Mouse (Mus musculus): ENCODE measurements around the gene Otos.

The Otos gene

GRCm38 (mm10) chr1:92646111-92646510 is 2.5 kb downstream of the Otos start:
- DNase-seq: no peak

DNA sequence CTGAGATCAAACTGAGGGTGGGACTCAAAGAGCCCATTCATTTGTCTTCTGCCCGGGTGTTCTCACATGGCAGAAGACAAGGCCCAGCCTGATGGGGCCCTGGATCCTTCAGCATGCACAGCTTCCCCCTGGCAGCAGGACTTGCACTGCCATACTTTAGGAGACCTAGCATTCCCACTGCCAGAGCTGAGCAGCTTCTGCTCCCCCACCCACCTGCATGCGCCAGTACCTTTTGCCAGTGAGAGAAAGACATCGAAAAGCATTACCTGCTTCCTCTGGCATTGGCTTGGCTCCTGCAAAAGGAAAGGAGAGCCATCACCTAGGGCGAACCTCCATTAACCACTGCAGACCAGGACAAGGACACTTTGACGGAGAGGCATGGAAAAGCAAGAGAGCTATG is 3.7 kb downstream of the Otos start:
- no peak for DNase-seq

- no peak for DNase-seq
Measured at GRCm38 (mm10) chr1:92643691-92644090, 5.0 kb downstream of the Otos start.

DNA sequence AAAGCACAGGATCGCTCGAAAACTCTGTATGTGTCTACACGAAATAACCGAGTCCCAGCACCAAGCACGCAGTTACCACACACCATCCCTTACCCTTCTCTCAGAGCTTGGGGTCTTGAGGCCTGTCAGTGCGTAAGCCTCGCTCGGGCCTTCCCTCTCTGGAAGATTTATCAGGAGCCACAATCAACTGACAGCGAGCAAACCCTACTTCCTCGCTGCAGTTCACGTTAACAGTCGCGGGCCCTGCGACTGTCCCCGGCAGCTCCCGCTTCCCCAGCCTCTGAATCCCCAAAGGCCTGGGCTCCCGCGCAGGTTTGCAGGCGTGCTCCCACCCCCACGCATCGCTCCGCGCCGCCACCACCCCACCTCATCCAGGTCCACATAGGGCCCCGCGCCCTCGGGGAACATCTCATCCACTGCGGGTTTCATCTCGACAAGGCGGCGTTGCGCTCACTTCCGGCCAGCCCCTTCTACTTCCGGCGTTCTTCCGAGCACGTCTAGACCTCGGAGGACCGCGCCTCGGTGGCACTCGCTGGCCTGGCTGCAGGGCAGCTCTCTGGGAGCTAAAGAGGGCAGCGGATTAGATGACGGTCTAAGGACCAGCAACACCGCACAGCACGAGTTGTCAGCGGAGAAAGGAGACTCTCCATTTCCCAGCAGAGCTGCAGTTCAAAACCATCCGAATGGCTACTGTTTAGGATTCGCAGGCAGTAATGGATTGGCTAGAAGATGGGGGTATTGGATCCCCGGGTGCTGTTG is 6.9 kb downstream of the Otos start, which contains the start of gene Cops9:
Gene Cops9 (minus strand): TSS at position 472 of the 759 bp plus-strand sequence.
- DNase-seq: peak; percentile 91

DNA sequence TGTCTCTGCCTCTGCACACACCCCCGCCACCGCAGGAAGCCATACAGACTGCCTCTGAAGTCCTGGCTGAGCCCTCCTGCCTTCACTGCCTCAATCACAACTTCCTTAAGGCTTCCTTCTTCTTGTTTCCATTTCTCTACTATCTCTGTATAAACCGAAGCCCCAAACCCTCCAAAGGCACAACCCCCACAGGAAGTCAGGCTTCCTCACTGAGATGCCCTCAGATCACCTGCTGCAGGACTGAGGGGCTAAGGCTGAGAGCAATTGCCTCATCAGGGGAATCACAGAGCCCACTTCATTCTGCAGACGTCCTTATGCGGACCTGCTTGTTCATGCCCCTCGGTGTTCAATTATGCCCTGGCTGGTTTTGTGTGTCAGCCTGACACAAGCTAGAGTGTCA is 8.2 kb downstream of the Otos start:
- no peak for DNase-seq

DNA sequence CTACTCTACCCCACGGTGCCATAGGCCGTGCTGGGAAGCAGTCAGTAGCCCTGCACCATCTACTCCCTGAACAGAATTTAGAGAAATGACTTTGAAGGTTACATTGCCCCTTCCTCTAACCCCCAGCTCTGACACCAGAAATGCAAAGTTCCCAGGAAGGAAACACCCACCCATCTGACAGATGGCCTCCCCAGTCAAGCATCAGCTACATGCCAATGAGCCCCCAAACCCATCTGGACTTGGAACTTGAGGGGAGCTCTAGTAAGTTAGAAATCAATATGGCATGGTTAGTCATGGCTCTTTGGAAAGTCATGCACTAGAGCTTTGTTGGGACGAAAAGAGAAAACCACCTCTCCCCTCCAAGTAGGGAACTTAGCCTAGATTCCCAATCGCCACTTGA is 9.9 kb downstream of the Otos start:
- no peak for DNase-seq

DNA sequence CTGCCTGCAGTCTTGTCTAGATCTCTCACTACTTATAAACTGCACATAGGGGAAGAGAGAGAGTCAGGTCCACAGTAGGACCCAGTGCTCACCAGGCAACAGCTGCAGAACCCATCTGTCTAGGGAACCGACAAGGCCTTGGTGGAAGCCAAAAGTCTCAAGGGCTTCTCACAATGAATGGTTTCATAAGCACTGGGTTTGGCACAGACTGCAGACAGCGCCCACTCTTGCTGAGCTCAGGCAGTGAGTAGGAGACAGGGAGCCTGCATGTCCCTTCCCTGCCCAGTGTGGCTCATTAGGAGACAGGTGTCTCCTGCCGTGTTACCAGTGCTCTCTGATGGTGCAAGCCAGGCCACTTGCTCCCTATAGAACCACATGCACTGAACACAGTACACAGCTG is 10.5 kb downstream of the Otos start:
- no peak for DNase-seq

GRCm38 (mm10) chr1:92637501-92638172 is 11.0 kb downstream of the Otos start:
- no peak for DNase-seq

DNA sequence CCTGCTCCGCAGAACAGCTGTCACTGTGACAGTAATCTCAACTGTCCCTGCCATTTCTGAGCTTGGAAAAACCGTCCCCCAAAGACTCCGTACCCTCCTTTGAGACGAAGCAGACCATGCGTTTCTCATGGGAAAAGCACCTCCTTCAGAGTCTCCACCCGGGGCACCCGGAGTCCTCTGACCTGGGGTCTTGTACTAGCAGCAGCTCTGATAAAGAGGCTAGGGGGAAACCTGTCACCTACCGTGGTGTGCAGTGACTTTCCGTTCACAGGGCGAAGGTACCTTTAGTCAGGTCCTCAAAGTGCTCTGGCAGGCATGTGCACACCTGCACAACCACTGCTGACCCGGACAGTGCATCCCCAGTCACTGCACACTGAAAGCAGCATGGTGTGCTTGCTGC is 12.0 kb downstream of the Otos start:
- DNase-seq: no peak

GRCm38 (mm10) chr1:92636015-92636414 is 12.6 kb downstream of the Otos start:
- DNase-seq: no peak

- DNase-seq: no peak
Measured at GRCm38 (mm10) chr1:92634976-92635599, 13.6 kb downstream of the Otos start.

GRCm38 (mm10) chr1:92634569-92634968 is 14.1 kb downstream of the Otos start:
- DNase-seq: no peak

- no peak for DNase-seq
Measured at GRCm38 (mm10) chr1:92633726-92634125, 14.9 kb downstream of the Otos start.

GRCm38 (mm10) chr1:92632948-92633347 is 15.7 kb downstream of the Otos start:
- DNase-seq: no peak

DNA sequence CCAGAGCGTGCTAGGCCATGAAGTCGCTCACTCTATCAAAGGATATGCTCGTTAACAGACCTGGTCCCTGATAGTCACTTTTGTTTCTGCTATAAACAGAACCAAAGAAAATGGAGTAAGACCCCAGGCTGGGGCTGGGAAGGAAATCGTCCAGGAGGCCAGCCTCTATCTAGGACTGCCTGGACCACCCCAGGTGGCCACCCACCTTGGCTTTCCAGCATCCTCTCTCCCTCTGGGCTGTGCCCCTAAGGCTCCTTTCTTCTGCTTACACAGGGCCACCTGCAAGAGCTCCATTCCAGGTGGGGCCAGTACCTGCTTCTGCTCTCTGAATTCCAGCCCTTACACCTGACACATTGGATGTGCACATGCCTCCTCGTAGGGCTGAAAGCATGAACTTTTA is 16.4 kb downstream of the Otos start:
- no peak for DNase-seq

GRCm38 (mm10) chr1:92628227-92628626 is 20.4 kb downstream of the Otos start:
- no peak for DNase-seq

GRCm38 (mm10) chr1:92618360-92618759 is 30.3 kb downstream of the Otos start:
- no peak for DNase-seq

GRCm38 (mm10) chr1:92617488-92617887 is 31.2 kb downstream of the Otos start, which contains the start of gene Olfr12:
Gene Olfr12, plus strand, starts transcription at chr1:92617788.
- DNase-seq: no peak

DNA sequence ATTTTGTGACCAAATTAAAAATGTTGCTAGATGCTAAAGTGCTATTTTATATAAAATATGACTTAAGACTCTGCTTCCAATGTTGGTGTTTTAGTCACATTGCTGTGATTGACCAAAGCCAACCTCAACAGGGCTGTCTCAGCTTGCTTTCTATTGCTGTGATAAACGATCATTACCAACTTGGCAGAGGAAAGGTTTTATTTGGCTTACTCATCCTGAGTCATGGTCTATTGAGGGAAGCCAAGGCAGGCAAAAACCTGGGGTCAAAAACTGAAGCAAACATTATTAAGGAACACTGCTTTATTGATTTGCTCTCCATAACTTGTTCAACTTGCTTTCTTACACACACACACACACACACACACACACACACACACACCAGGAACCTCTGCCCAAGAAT is 32.6 kb downstream of the Otos start:
- no peak for DNase-seq

DNA sequence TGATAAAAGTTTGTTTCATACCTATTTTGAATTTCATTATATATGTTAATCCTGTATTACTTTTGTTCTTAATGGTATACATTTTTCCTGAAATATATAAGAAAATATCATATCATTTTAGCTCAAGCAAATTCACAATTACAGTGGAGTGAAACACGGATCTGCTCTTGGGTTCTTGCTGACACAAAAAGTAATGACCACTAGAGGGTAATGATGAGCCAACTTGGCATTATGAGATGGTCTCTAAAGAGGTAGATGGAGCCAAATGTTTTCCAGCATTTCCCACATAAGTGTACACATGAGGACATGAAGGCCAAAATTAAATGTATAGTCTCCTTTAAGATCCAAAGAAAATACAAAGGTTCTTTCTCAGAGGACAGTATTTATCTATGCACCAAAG is 34.1 kb downstream of the Otos start:
- DNase-seq: no peak

DNA sequence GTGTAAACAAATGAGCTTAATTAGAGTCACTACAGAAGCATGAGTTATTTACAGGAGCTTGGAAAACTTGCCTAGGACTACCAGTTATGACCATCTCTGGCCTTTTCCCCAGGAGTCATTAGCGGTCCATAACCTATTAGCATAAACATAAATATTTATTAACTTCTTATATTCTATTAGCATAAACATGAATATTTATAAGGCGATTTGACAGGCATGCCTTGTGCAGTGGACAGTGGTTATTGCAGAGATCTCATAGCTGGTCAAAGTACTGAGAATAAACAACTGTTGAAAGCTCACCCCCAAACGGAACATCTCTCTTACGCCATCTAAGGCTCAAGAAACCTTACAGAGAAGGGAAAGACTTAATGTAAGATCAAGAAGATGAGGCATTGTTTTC is 35.5 kb downstream of the Otos start:
- DNase-seq: no peak

GRCm38 (mm10) chr1:92611008-92611407 is 37.6 kb downstream of the Otos start:
- peak; percentile 52 for DNase-seq

GRCm38 (mm10) chr1:92607711-92608110 is 40.9 kb downstream of the Otos start:
- DNase-seq: no peak

GRCm38 (mm10) chr1:92605482-92605881 is 43.2 kb downstream of the Otos start, which contains the start of gene Olfr1410:
Gene Olfr1410, plus strand, starts transcription at chr1:92605782.
- DNase-seq: no peak
